Mouse (Mus musculus) small intestine, adult 2 months (tissue): ENCODE measurements at regions not wholly inside any gene's neighbourhood (a gene's known extent, or its start where the extent isn't known, plus 50 kb on each side); places are given as distances from the start of the nearest gene placed in this dataset.

Experiments
- CTCF ChIP-seq: fragments of 200-500 bp; IDR thresholded peaks from 2 replicates; pipeline ENCODE4 v1.5.1; 2012; ENCODE audit warnings: low read depth, mild to moderate bottlenecking, control low read depth, inconsistent platforms, low read length, moderate library complexity, mixed read lengths; ENCODE audit not compliant: insufficient replicate concordance, insufficient read length; ENCODE audit errors: extremely low read depth
- POLR2A ChIP-seq: fragments of 200-500 bp; IDR thresholded peaks from 2 replicates; pipeline ENCODE4 v1.6.1; 2012; ENCODE audit warnings: low read depth, mild to moderate bottlenecking, control low read depth, inconsistent platforms, low read length, moderate library complexity

DNA sequence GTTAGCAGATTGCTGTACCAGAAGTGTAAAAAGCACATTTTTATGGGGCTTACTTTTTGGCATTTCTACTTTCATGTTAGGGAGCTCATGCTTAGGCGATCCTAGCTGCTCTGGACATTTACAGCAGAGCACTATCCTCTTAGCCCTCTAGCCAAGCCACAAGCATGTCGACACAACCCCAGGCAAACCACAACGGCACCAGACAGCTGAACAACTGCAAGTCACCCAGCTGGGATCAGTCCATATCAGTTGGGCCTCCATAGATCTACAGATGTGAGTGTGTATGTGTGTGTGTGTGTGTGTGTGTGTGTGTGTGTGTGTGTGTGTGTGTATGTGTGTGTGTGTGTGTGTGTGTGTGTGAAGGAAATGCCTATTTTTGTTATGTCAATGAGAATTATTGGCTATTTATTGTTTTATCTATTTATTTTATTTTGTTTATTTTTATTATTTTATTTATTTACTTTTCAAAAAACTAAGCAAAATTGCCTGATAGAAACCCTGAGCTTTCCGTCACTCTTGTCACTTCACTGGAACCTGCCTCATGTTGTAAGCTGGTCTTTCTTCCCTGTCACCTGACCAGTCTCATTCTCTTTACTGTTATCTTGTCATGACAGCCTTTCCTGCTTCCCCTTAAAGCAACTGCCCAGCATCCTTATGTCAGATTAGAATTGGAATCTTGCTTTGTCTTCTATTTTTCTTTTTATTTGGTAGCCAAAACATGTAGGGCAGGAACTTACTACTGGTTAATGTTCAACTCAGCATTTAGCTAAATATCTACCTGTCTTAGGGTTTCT is 208.2 kb downstream of the Mex3b start:
- no peak for TF ChIP-seq CTCF
- no peak for TF ChIP-seq POLR2A
